Mouse (Mus musculus) forebrain, embryonic 12.5 days (tissue): ENCODE results near the gene Vdr. TPM values are rescaled to one million over a fixed set of nuclear protein-coding genes. Genes with fewer than 3 reads are reported as not detected.

ENCODE experiments used
- ATAC-seq: fragments of 200-750 bp; cut with Nextera tagmentation; 2 replicates; pipeline ENCODE4 v1.8.0; 2017; ENCODE audit warnings: moderate TSS enrichment; ENCODE audit not compliant: low FRiP score
- H3K27ac ChIP-seq: fragments of 300-500 bp; sonication (generic); 2 replicates; pipeline ENCODE4 v1.5.1; 2016; ENCODE audit warnings: mild to moderate bottlenecking
- H3K27me3 ChIP-seq: fragments of 300-500 bp; sonication (generic); 2 replicates; pipeline ENCODE4 v1.6.1; 2016; ENCODE audit warnings: mild to moderate bottlenecking
- H3K36me3 ChIP-seq: fragments of 300-500 bp; sonication (generic); replicated peaks from 2 replicates; pipeline ENCODE4 v1.6.1; 2016; ENCODE audit warnings: mild to moderate bottlenecking
- H3K4me1 ChIP-seq: fragments of 300-500 bp; sonication (generic); 2 replicates; pipeline ENCODE4 v1.6.1; 2016
- H3K4me2 ChIP-seq: fragments of 300-500 bp; sonication (generic); 2 replicates; pipeline ENCODE4 v1.6.1; 2016; ENCODE audit warnings: mild to moderate bottlenecking, moderate library complexity
- H3K4me3 ChIP-seq: fragments of 300-500 bp; sonication (generic); replicated peaks from 2 replicates; pipeline ENCODE4 v1.5.1; 2016; ENCODE audit warnings: mild to moderate bottlenecking
- H3K9ac ChIP-seq: fragments of 300-500 bp; sonication (generic); 2 replicates; pipeline ENCODE4 v1.6.1; 2016; ENCODE audit warnings: mild to moderate bottlenecking
- H3K9me3 ChIP-seq: fragments of 300-500 bp; sonication (generic); 2 replicates; pipeline ENCODE4 v1.6.1; 2016
- WGBS: fragments of 180-500 bp; shearing (Covaris S2); methylation state at CpG from one replicate; pipeline ENCODE4 v1.1.7; 2016; 5-methylcytosine and 5-hydroxymethylcytosine counted together
- polyA plus RNA-seq: library from polyadenylated mRNA; unstranded; fragments of >200 nt; fragmentation: Nextera tagmentation; extraction: Ambion mirVana; gene quantifications from 2 replicates; pipeline ENCODE4 v1.2.1, GENCODE M21; 2016

Vdr gene
- polyA plus RNA-seq, 1 experiment from 2014 or later = 0.59 TPM

DNA sequence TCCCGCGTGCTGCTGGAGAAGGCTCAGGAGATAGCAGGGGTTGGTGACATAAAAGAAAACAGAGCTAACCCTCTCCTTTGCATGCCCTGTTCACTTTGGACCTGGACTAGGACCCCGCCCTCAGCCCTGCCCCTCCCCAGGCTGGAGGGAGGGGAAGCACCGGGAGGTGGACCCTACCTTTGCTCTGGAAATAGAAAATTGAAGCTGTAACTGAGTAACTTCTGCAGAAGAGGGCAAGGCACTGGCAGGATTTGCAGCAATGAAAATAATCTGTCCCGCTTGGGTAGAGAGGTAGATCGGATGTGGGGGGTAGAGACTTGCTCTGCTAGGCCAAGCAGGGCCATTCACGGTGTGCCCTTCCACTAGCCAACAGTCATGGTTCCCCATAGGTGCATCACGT is 32.9 kb upstream of the Vdr start:
- Histone ChIP-seq H3K4me3 (no peak overlapping the region), H3K27me3 (no peaks in the 10 kb centered on the region), H3K9me3 (no peaks in the 10 kb centered on the region), H3K9ac (no peak overlapping the region), H3K36me3 (no peaks in the 10 kb centered on the region), H3K4me2 (no peak overlapping the region), H3K4me1 (no peaks in the 10 kb centered on the region), H3K27ac (no peak overlapping the region)
- no peak for ATAC-seq
- WGBS = 88% methylated on average over 8 of the region's 8 CpGs

- Histone ChIP-seq H3K4me2 (no peak overlapping the region), H3K4me1 (no peaks in the 10 kb centered on the region), H3K4me3 (no peak overlapping the region), H3K9ac (no peak overlapping the region), H3K27ac (no peak overlapping the region), H3K9me3 (no peaks in the 10 kb centered on the region), H3K27me3 (no peaks in the 10 kb centered on the region), H3K36me3 (no peaks in the 10 kb centered on the region)
- 82% methylated on average over 8 of the region's 8 CpGs for WGBS
- no peak for ATAC-seq
These were observed 32.1 kb upstream of the Vdr start for GRCm38 (mm10) chr15:97942538-97942937.

DNA sequence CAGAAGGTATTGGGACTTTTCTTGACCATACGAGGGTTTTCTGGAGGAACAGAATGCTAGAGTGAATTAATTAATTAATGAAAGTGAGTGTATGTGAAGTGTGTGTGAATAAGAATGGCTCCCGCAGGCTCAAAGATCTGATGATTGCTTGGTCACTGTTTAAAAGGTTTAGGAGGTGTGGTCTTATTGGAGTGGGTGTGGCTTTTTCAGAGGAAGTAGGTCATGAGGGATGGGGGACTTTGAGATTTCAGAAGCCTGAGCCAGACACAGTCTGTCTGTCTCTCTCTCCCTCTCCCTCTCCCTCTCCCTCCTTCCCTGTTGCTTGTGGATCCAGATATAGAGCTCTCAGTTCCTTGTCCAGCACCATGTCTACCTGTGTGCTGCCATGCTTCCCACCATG is 30.9 kb upstream of the Vdr start:
- H3K27me3 ChIP-seq = no peaks in the 10 kb centered on the region
- H3K36me3 ChIP-seq = no peaks in the 10 kb centered on the region
- H3K4me3 ChIP-seq = no peak overlapping the region
- no peaks in the 10 kb centered on the region for H3K4me1 ChIP-seq
- WGBS = 91% methylated on average over 2 of the region's 2 CpGs
- H3K9ac ChIP-seq = no peak overlapping the region
- no peak overlapping the region for H3K27ac ChIP-seq
- ATAC-seq = no peak
- H3K4me2 ChIP-seq = no peak overlapping the region
- H3K9me3 ChIP-seq = no peaks in the 10 kb centered on the region

- Histone ChIP-seq H3K4me2 (no peak overlapping the region), H3K27ac (no peak overlapping the region), H3K9ac (no peak overlapping the region), H3K27me3 (no peaks in the 10 kb centered on the region), H3K9me3 (no peaks in the 10 kb centered on the region), H3K36me3 (no peaks in the 10 kb centered on the region), H3K4me1 (no peaks in the 10 kb centered on the region), H3K4me3 (no peak overlapping the region)
- WGBS = 87% methylated on average over 2 of the region's 2 CpGs
- ATAC-seq = no peak
These were observed 29.7 kb upstream of the Vdr start for GRCm38 (mm10) chr15:97940088-97940487.

- H3K4me1 ChIP-seq = no peaks in the 10 kb centered on the region
- no peak overlapping the region for H3K9ac ChIP-seq
- 60% methylated on average over 6 of the region's 6 CpGs for WGBS
- H3K4me2 ChIP-seq = no peak overlapping the region
- no peak overlapping the region for H3K27ac ChIP-seq
- H3K36me3 ChIP-seq = no peaks in the 10 kb centered on the region
- H3K27me3 ChIP-seq = no peaks in the 10 kb centered on the region
- no peak for ATAC-seq
- no peak overlapping the region for H3K4me3 ChIP-seq
- no peaks in the 10 kb centered on the region for H3K9me3 ChIP-seq
These were observed 28.1 kb upstream of the Vdr start for GRCm38 (mm10) chr15:97938580-97938979.

- Histone ChIP-seq H3K4me2 (no peak overlapping the region), H3K4me1 (no peaks in the 10 kb centered on the region), H3K27ac (no peak overlapping the region), H3K4me3 (no peak overlapping the region), H3K9me3 (no peaks in the 10 kb centered on the region), H3K36me3 (no peaks in the 10 kb centered on the region), H3K9ac (no peak overlapping the region), H3K27me3 (no peaks in the 10 kb centered on the region)
- WGBS = 91% methylated on average over 12 of the region's 12 CpGs
- ATAC-seq = no peak
These were observed 22.0 kb upstream of the Vdr start for GRCm38 (mm10) chr15:97932441-97932840.

DNA sequence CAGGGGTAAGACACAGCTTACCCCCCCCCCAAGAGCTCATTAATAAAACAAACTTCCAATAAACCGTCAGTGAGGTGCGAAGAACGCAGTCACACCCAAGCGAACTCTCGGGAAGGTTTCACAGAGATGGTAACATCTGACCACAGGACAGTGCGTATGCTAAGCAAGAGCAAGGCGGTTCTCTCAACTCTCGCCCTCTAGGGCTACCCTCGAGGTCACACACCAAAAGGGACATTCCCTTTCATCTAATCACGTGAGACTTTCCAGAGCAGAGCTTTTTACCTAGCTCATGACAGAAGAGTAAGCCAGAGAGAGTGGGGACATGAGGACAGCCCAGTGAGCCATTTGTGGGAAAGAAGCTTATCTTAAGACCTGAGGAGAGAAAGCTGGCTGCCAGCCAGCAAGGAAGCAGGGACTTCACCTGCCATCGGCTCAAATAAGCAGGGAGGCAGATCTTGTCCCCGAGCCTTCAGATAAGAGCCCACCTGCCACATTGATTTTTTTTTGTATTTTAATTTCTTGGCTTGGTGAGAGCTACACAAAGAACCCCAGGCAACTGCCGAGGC is 18.9 kb upstream of the Vdr start:
- no peak for ATAC-seq

GRCm38 (mm10) chr15:97927821-97928220 is 17.4 kb upstream of the Vdr start:
- Histone ChIP-seq H3K27me3 (no peaks in the 10 kb centered on the region), H3K36me3 (no peaks in the 10 kb centered on the region), H3K4me2 (no peak overlapping the region), H3K9ac (no peak overlapping the region), H3K27ac (no peak overlapping the region), H3K4me3 (no peak overlapping the region), H3K9me3 (no peaks in the 10 kb centered on the region), H3K4me1 (no peaks in the 10 kb centered on the region)
- 85% methylated on average over 6 of the region's 6 CpGs for WGBS
- no peak for ATAC-seq

More for the DNA sequence above, 18.9 kb upstream of the Vdr start:
- no peaks in the 10 kb centered on the region for H3K36me3 ChIP-seq
- no peaks in the 10 kb centered on the region for H3K4me1 ChIP-seq
- H3K27ac ChIP-seq = no peak overlapping the region
- no peak overlapping the region for H3K4me2 ChIP-seq
- no peaks in the 10 kb centered on the region for H3K27me3 ChIP-seq
- H3K4me3 ChIP-seq = no peak overlapping the region
- 73% methylated on average over 13 of the region's 13 CpGs for WGBS
- no peak overlapping the region for H3K9ac ChIP-seq
- H3K9me3 ChIP-seq = no peaks in the 10 kb centered on the region

- 61% methylated on average over 4 of the region's 4 CpGs for whole genome bisulfite sequencing
These were observed 16.6 kb upstream of the Vdr start for GRCm38 (mm10) chr15:97927018-97927417.

DNA sequence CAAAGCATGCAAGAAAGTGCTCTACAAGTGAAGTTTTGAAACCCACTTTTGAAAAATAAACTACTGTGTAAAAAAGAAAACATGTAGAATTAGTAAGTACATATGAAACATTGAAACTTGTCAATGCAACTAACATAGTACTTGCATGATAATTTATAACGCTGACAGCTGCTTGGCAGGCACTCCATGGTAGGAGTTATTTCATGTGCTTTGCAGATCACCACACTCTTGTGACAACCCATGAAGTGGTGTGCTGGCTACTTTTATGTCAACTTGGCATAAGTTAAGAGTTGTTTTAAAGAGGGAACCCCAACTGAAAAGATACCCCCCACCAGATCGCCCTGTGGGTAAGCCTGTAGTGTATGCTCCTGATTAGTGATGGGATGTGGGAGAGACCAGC is 12.0 kb upstream of the Vdr start:
- Histone ChIP-seq H3K36me3 (no peaks in the 10 kb centered on the region), H3K27me3 (no peaks in the 10 kb centered on the region), H3K4me2 (no peak overlapping the region)

More at GRCm38 (mm10) chr15:97927018-97927417, 16.6 kb upstream of the Vdr start:
- no peak overlapping the region for H3K27ac ChIP-seq
- no peaks in the 10 kb centered on the region for H3K36me3 ChIP-seq
- H3K27me3 ChIP-seq = no peaks in the 10 kb centered on the region
- no peaks in the 10 kb centered on the region for H3K4me1 ChIP-seq
- H3K4me2 ChIP-seq = no peak overlapping the region
- H3K4me3 ChIP-seq = no peak overlapping the region
- no peak overlapping the region for H3K9ac ChIP-seq
- no peaks in the 10 kb centered on the region for H3K9me3 ChIP-seq
- no peak for ATAC-seq

GRCm38 (mm10) chr15:97921796-97922195 is 11.4 kb upstream of the Vdr start:
- H3K4me2 ChIP-seq = no peak overlapping the region
- H3K9ac ChIP-seq = no peak overlapping the region
- no peak overlapping the region for H3K4me3 ChIP-seq
- H3K4me1 ChIP-seq = no peaks in the 10 kb centered on the region
- H3K27ac ChIP-seq = no peak overlapping the region
- WGBS = 93% methylated on average over 9 of the region's 9 CpGs
- ATAC-seq = no peak
- H3K27me3 ChIP-seq = no peaks in the 10 kb centered on the region
- no peaks in the 10 kb centered on the region for H3K36me3 ChIP-seq
- no peaks in the 10 kb centered on the region for H3K9me3 ChIP-seq

More for the DNA sequence above, 12.0 kb upstream of the Vdr start:
- no peak overlapping the region for H3K27ac ChIP-seq
- no peak overlapping the region for H3K9ac ChIP-seq
- WGBS = 92% methylated on average over 2 of the region's 2 CpGs
- H3K4me3 ChIP-seq = no peak overlapping the region
- no peaks in the 10 kb centered on the region for H3K9me3 ChIP-seq
- no peak for ATAC-seq
- H3K4me1 ChIP-seq = no peaks in the 10 kb centered on the region

GRCm38 (mm10) chr15:97920306-97920705 is 9.9 kb upstream of the Vdr start:
- Histone ChIP-seq H3K4me2 (no peak overlapping the region), H3K4me3 (no peak overlapping the region), H3K27ac (no peak overlapping the region), H3K9me3 (no peaks in the 10 kb centered on the region), H3K9ac (no peak overlapping the region), H3K36me3 (no peaks in the 10 kb centered on the region), H3K4me1 (no peaks in the 10 kb centered on the region), H3K27me3 (no peaks in the 10 kb centered on the region)
- ATAC-seq = no peak
- 78% methylated on average over 5 of the region's 5 CpGs for WGBS

- Histone ChIP-seq H3K9me3 (no peaks in the 10 kb centered on the region), H3K4me3 (no peak overlapping the region), H3K36me3 (no peaks in the 10 kb centered on the region), H3K27me3 (no peaks in the 10 kb centered on the region), H3K27ac (no peak overlapping the region), H3K9ac (no peak overlapping the region), H3K4me2 (no peak overlapping the region), H3K4me1 (peaks cover 8% of the 10 kb centered on the region)
- 93% methylated on average over 7 of the region's 7 CpGs for WGBS
- no peak for ATAC-seq
These were observed 8.8 kb upstream of the Vdr start for GRCm38 (mm10) chr15:97919217-97919616.
